Mouse (Mus musculus): ENCODE results near the gene Fam133b. TPM values are rescaled to one million over a fixed set of nuclear protein-coding genes. Genes with fewer than 3 reads are reported as not detected.
"Not testable (repeated sequence)": the region's sequence is repeated elsewhere in the genome, so short reads cannot be mapped to it uniquely, and the experiment has no call there.

Fam133b gene
- polyA plus RNA-seq, 1 experiment from 2014 or later: 16.4 TPM

- ATAC-seq (ENCODE audit: low FRiP score, low TSS enrichment): peak; percentile 89
- Histone ChIP-seq H3K9me3 (ENCODE audit: control insufficient read depth, low read length) (no peaks in the 10 kb centered on the region), H3K27ac (replicated peaks) (no peak overlapping the region), H3K27me3 (ENCODE audit: control insufficient read depth, insufficient read depth, low read length) (no peaks in the 10 kb centered on the region), H3K4me1 (replicated peaks; ENCODE audit: control insufficient read depth, insufficient read depth) (no peaks in the 10 kb centered on the region), H3K36me3 (ENCODE audit: control insufficient read depth, insufficient read depth, low read length) (no peaks in the 10 kb centered on the region), H3K4me3 (ENCODE audit: low read depth, low read length) (no peak overlapping the region), H3K9ac (ENCODE audit: low read length) (no peak overlapping the region), H3K4me2 (replicated peaks; ENCODE audit: low read depth) (no peak overlapping the region)
- TF ChIP-seq EP300 (optimal IDR thresholded peaks at IDR 0.05): no peak
- TF ChIP-seq CTCF (IDR thresholded peaks at IDR 0.05; ENCODE audit: low read depth): no peak
- 30% methylated on average over 5 of the region's 5 CpGs for WGBS
- DNase-seq (ENCODE audit: low spot score): peak; percentile 32
Observed at GRCm38 (mm10) chr5:3527041-3527691, 16.5 kb upstream of the Fam133b start.

DNA sequence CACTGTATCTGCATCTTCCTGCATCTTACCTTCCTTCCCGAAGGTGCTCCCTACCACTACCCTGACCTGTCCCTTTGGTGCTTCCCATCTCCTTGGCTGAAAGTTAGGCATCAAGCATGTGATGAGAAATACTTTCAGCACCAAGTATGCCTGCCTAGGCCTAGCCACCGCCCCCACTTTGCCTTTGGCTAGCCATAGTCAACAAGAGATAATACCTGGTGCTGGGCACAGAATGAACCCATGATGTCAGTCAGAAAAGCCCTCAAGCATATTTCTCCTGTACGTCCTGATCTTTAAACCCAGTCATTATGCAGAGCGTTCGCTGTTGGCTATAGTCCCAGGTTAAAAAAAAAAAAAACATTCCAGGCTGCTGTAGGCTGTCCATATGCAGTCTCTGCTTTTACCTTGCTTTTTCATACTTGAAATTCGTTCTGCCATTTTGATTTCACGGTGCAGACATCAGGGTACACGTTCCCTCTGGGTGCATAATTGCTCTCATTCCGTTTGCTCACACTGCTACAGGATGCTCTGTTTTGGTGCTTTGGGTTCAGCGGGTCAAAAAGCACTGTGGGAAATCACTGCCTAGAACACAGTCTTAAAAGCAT lies 13.9 kb upstream of the Fam133b start:
- ATAC-seq (ENCODE audit: low FRiP score, low TSS enrichment): no peak
- H3K27me3 ChIP-seq (ENCODE audit: control insufficient read depth, insufficient read depth, low read length): no peaks in the 10 kb centered on the region
- no peak overlapping the region for H3K4me3 ChIP-seq (ENCODE audit: low read depth, low read length)
- H3K9me3 ChIP-seq (ENCODE audit: control insufficient read depth, low read length): no peaks in the 10 kb centered on the region
- no peak overlapping the region for H3K4me2 ChIP-seq (replicated peaks; ENCODE audit: low read depth)
- no peak overlapping the region for H3K9ac ChIP-seq (ENCODE audit: low read length)
- H3K4me1 ChIP-seq (replicated peaks; ENCODE audit: control insufficient read depth, insufficient read depth): no peaks in the 10 kb centered on the region
- no peak for DNase-seq (ENCODE audit: low spot score)
- no peak for TF ChIP-seq CTCF (IDR thresholded peaks at IDR 0.05; ENCODE audit: low read depth)
- TF ChIP-seq EP300 (optimal IDR thresholded peaks at IDR 0.05): no peak
- H3K36me3 ChIP-seq (ENCODE audit: control insufficient read depth, insufficient read depth, low read length): no peaks in the 10 kb centered on the region
- WGBS: 71% methylated on average over 10 of the region's 10 CpGs
- H3K27ac ChIP-seq (replicated peaks): no peak overlapping the region

DNA sequence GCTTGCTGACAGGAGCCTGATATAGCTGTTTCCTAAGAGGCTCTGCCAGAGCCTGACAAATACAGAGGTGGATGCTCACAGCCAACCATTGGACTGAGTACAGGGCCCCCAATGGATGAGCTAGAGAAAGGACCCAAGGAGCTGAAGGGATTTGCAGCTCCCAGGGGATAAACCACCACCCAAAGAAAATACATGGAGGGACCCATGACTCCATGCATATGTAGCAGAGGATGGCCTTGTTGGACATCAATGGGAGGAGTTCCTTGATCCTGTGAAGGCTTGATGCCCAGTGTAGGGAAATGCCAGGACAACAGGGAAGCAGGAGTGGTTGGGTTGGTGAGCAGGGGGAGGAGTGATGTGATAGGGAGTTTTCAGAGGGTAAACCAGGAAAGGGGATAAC lies 11.6 kb upstream of the Fam133b start:
- not testable (repeated sequence) for H3K27ac ChIP-seq (replicated peaks); H3K4me2 ChIP-seq (replicated peaks; ENCODE audit: low read depth); H3K4me3 ChIP-seq (ENCODE audit: low read depth, low read length); H3K9ac ChIP-seq (ENCODE audit: low read length); H3K9me3 ChIP-seq (ENCODE audit: control insufficient read depth, low read length); H3K4me1 ChIP-seq (replicated peaks; ENCODE audit: control insufficient read depth, insufficient read depth); H3K27me3 ChIP-seq (ENCODE audit: control insufficient read depth, insufficient read depth, low read length); DNase-seq (ENCODE audit: low spot score); ATAC-seq (ENCODE audit: low FRiP score, low TSS enrichment); H3K36me3 ChIP-seq (ENCODE audit: control insufficient read depth, insufficient read depth, low read length)

- H3K4me1 ChIP-seq (replicated peaks; ENCODE audit: control insufficient read depth, insufficient read depth): no peaks in the 10 kb centered on the region
- no peaks in the 10 kb centered on the region for H3K36me3 ChIP-seq (ENCODE audit: control insufficient read depth, insufficient read depth, low read length)
- 82% methylated on average over 3 of the region's 3 CpGs for WGBS
- H3K9me3 ChIP-seq (ENCODE audit: control insufficient read depth, low read length): no peaks in the 10 kb centered on the region
- H3K27me3 ChIP-seq (ENCODE audit: control insufficient read depth, insufficient read depth, low read length): no peaks in the 10 kb centered on the region; the same call in 1 of the 2 replicates
- ATAC-seq (ENCODE audit: low FRiP score, low TSS enrichment) (no peak), DNase-seq (ENCODE audit: low spot score) (no peak)
- H3K9ac ChIP-seq (ENCODE audit: low read length): no peak overlapping the region
- TF ChIP-seq CTCF (IDR thresholded peaks at IDR 0.05; ENCODE audit: low read depth): no peak
- no peak for TF ChIP-seq EP300 (optimal IDR thresholded peaks at IDR 0.05)
- no peak overlapping the region for H3K4me3 ChIP-seq (ENCODE audit: low read depth, low read length)
- H3K27ac ChIP-seq (replicated peaks): no peak overlapping the region
- H3K4me2 ChIP-seq (replicated peaks; ENCODE audit: low read depth): no peak overlapping the region
Observed at GRCm38 (mm10) chr5:3536592-3537212, 6.9 kb upstream of the Fam133b start.

GRCm38 (mm10) chr5:3538505-3539472 lies 4.8 kb upstream of the Fam133b start:
- no peak for TF ChIP-seq EP300 (optimal IDR thresholded peaks at IDR 0.05)
- TF ChIP-seq CTCF (IDR thresholded peaks at IDR 0.05; ENCODE audit: low read depth): no peak
- 40% methylated on average over 11 of the region's 11 CpGs for WGBS
- H3K27ac ChIP-seq (replicated peaks): no peak overlapping the region
- no peaks in the 10 kb centered on the region for H3K9me3 ChIP-seq (ENCODE audit: control insufficient read depth, low read length)
- H3K9ac ChIP-seq (ENCODE audit: low read length): no peak overlapping the region
- no peak overlapping the region for H3K4me2 ChIP-seq (replicated peaks; ENCODE audit: low read depth)
- ATAC-seq (ENCODE audit: low FRiP score, low TSS enrichment) (no peak), DNase-seq (ENCODE audit: low spot score) (no peak)
- H3K4me1 ChIP-seq (replicated peaks; ENCODE audit: control insufficient read depth, insufficient read depth): no peaks in the 10 kb centered on the region
- no peak overlapping the region for H3K4me3 ChIP-seq (ENCODE audit: low read depth, low read length)
- no peaks in the 10 kb centered on the region for H3K36me3 ChIP-seq (ENCODE audit: control insufficient read depth, insufficient read depth, low read length)
- H3K27me3 ChIP-seq (ENCODE audit: control insufficient read depth, insufficient read depth, low read length): no peaks in the 10 kb centered on the region; the same call in 1 of the 2 replicates

All from stomach, postnatal 0 days (tissue).